11 mouse cellular contexts compared by ENCODE assay signal in genomic region chr10:91883155-91883554, GRCm38 (mm10).
DNase-seq lines count a peak whose midpoint lies in the region; ATAC-seq lines count a peak whose summit lies in the region.
"Had no signal": no experiment of that assay in that cellular context is flagged by ENCODE, and none has a peak within 500 bp of the region (broad histone marks: within the 10 kb centered on the region; RNA-seq: fewer than 3 reads in every experiment).

No protein-coding gene starts in this region.

- intact Hi-C loops in gastrocnemius, postnatal 14 days (cut with DNase I; ENCODE audit: low total_unique reads), result no loop called here

- no peak overlapping the region for H3K4me2 ChIP-seq in hindbrain, embryonic 11.5 days (replicated peaks; ENCODE audit: low read depth, low read length)
- H3K4me2 ChIP-seq in hindbrain, embryonic 16.5 days (ENCODE audit: low read length), result no peak overlapping the region
- H3K4me2 ChIP-seq: hindbrain, embryonic 15.5 days; liver, embryonic 15.5 days had no signal

- 62% methylated on average over 5 of the region's 5 CpGs for WGBS in hindbrain, embryonic 11.5 days
- 68% methylated on average over 5 of the region's 5 CpGs for WGBS in hindbrain, embryonic 16.5 days

- no peak overlapping the region for H3K27ac ChIP-seq in hindbrain, embryonic 11.5 days (ENCODE audit: low read depth, low read length)
- H3K27ac ChIP-seq in hindbrain, embryonic 16.5 days (ENCODE audit: low read depth, low read length), result no peak overlapping the region
- H3K27ac ChIP-seq: hindbrain, embryonic 15.5 days; liver, embryonic 15.5 days had no signal

- no peak for ATAC-seq in hindbrain, embryonic 11.5 days (ENCODE audit: low FRiP score)
- no peak for ATAC-seq in hindbrain, embryonic 16.5 days
- ATAC-seq in megakaryocyte progenitor cell, adult 5-6 weeks (replicated peaks; ENCODE audit: poor library complexity), result no peak

- no peaks in the 10 kb centered on the region for H3K36me3 ChIP-seq in hindbrain, embryonic 11.5 days (ENCODE audit: control insufficient read depth, insufficient read depth, low read length)
- no peaks in the 10 kb centered on the region for H3K36me3 ChIP-seq in hindbrain, embryonic 16.5 days (ENCODE audit: control insufficient read depth, insufficient read depth, low read length)
- H3K36me3 ChIP-seq: hindbrain, embryonic 15.5 days; liver, embryonic 15.5 days had no signal

- peak; percentile 20 for DNase-seq in hindbrain, embryonic 11.5 days (ENCODE audit: low spot score)
- DNase-seq in thymus, postnatal 0 days (ENCODE audit: low spot score), result peak; percentile 6
- DNase-seq in thymus, adult 18-20 months, result no peak
- peak; percentile 38 for DNase-seq in forelimb bud, embryonic 11.5 days (ENCODE audit: low read depth, low spot score)
- DNase-seq in urinary bladder, postnatal 36 days (ENCODE audit: low spot score in 2 of 2), result no peak
- DNase-seq in gastrocnemius, postnatal 14 days, result no peak
- DNase-seq: thymus, postnatal 25 days had no signal

- H3K9me3 ChIP-seq in hindbrain, embryonic 11.5 days (ENCODE audit: control insufficient read depth, low read length), result no peaks in the 10 kb centered on the region
- no peaks in the 10 kb centered on the region for H3K9me3 ChIP-seq in hindbrain, embryonic 16.5 days (ENCODE audit: control insufficient read depth, low read length)
- H3K9me3 ChIP-seq: hindbrain, embryonic 15.5 days; liver, embryonic 15.5 days had no signal

- H3K4me3 ChIP-seq in hindbrain, embryonic 11.5 days (ENCODE audit: low read depth, low read length), result no peak overlapping the region
- H3K4me3 ChIP-seq in hindbrain, embryonic 16.5 days (ENCODE audit: low read length), result no peak overlapping the region
- H3K4me3 ChIP-seq: hindbrain, embryonic 15.5 days; liver, embryonic 15.5 days had no signal

- H3K4me1 ChIP-seq in hindbrain, embryonic 11.5 days (replicated peaks; ENCODE audit: control insufficient read depth, insufficient read depth, low read length), result no peaks in the 10 kb centered on the region
- peaks cover 4% of the 10 kb centered on the region; the same call in 1 of the 2 replicates for H3K4me1 ChIP-seq in hindbrain, embryonic 16.5 days (ENCODE audit: control insufficient read depth, insufficient read depth, low read depth, low read length)
- H3K4me1 ChIP-seq: liver, embryonic 15.5 days had no signal

- H3K27me3 ChIP-seq in hindbrain, embryonic 11.5 days (ENCODE audit: control insufficient read depth, insufficient read depth, low read length), result no peaks in the 10 kb centered on the region
- no peaks in the 10 kb centered on the region for H3K27me3 ChIP-seq in hindbrain, embryonic 16.5 days (replicated peaks; ENCODE audit: control insufficient read depth, insufficient read depth, low read length)
- H3K27me3 ChIP-seq: hindbrain, embryonic 15.5 days; liver, embryonic 15.5 days had no signal

- no peak overlapping the region for H3K9ac ChIP-seq in hindbrain, embryonic 11.5 days (ENCODE audit: low read depth, low read length)
- no peak overlapping the region for H3K9ac ChIP-seq in hindbrain, embryonic 16.5 days (ENCODE audit: low read depth, low read length)
- H3K9ac ChIP-seq: hindbrain, embryonic 15.5 days; liver, embryonic 15.5 days had no signal

Comparison
In these comparisons a context has a peak if more than half of its experiments do, and no peak if none do; other contexts are left out.
1. DNase-seq: peak in hindbrain, embryonic 11.5 days (single experiment), thymus, postnatal 0 days (single experiment) and forelimb bud, embryonic 11.5 days (single experiment); none in thymus, adult 18-20 months (0 of 2), urinary bladder, postnatal 36 days (0 of 2) and gastrocnemius, postnatal 14 days (single experiment).